Mouse (Mus musculus) olfactory bulb, adult 2 months (tissue): ENCODE data around the gene Nr2f6.

ENCODE experiments used
- CTCF ChIP-seq: fragments of 200-500 bp; IDR thresholded peaks from 2 replicates; pipeline ENCODE4 v1.5.1; 2012; ENCODE audit warnings: low read depth, mild to moderate bottlenecking, low read length, moderate library complexity; ENCODE audit not compliant: insufficient read depth
- POLR2A ChIP-seq: fragments of 200-500 bp; IDR thresholded peaks from 2 replicates; pipeline ENCODE4 v1.6.1; 2012; ENCODE audit warnings: mild to moderate bottlenecking, low read depth, low read length, moderate library complexity; ENCODE audit not compliant: insufficient read depth

GRCm38 (mm10) chr8:71375581-71376422 is 6.0 kb downstream of the Nr2f6 start:
- no peak for TF ChIP-seq POLR2A
- no peak for TF ChIP-seq CTCF
